Mouse (Mus musculus) CH12.LX (cell line): ENCODE data around the gene Cdc45. TPM values are rescaled to one million over a fixed set of nuclear protein-coding genes. Genes with fewer than 3 reads are reported as not detected.

ENCODE experiments used
- DNase-seq: peaks from one replicate; pipeline ENCODE4 v3.0.0-alpha.2; 2013; ENCODE audit errors: extremely low read depth
- H3K27ac ChIP-seq: 2 replicates; pipeline ENCODE4 v1.5.1; 2012; ENCODE audit warnings: low read depth, mild to moderate bottlenecking, control low read depth, moderate library complexity; ENCODE audit not compliant: insufficient read depth
- H3K27me3 ChIP-seq: replicated peaks from 2 replicates; pipeline ENCODE3; 2012; ENCODE audit warnings: inconsistent platforms
- H3K36me3 ChIP-seq, 2 experiments: replicated peaks in 1 of 2; 2 replicates each; pipeline versions ENCODE3 to v1.6.1; 2012; ENCODE audit warnings: inconsistent platforms in 1 of 2, low read length in 1 of 2, mild to moderate bottlenecking in 1 of 2, mixed read lengths in 1 of 2, moderate library complexity in 1 of 2; ENCODE audit not compliant: control insufficient read depth in 1 of 2, insufficient read depth in 1 of 2
- H3K4me1 ChIP-seq, 2 experiments: 2 replicates each; pipeline ENCODE4 v1.6.1; 2012; ENCODE audit warnings: inconsistent platforms in 1 of 2, moderate library complexity in 1 of 2; ENCODE audit not compliant: insufficient read depth in 2 of 2, control insufficient read depth in 1 of 2
- H3K4me2 ChIP-seq: 2 replicates; pipeline ENCODE4 v1.6.1; 2012; ENCODE audit warnings: low read depth, mild to moderate bottlenecking, control low read depth; ENCODE audit not compliant: poor library complexity, insufficient read depth, severe bottlenecking
- H3K4me3 ChIP-seq, 3 experiments: fragments of 150-350 bp in 1 of 3; sonication (generic) in 1 of 3; replicated peaks in 1 of 3; 2 replicates each; pipeline versions ENCODE3 to v1.5.1; 2011 to 2012; ENCODE audit warnings: low read depth in 2 of 3, low read length in 2 of 3, mild to moderate bottlenecking in 2 of 3, moderate library complexity in 2 of 3, control low read depth in 1 of 3, improper control_type of control experiment in 1 of 3, inconsistent platforms in 1 of 3, mixed read lengths in 1 of 3; ENCODE audit not compliant: poor library complexity in 1 of 3
- H3K79me2 ChIP-seq: replicated peaks from 2 replicates; pipeline ENCODE4 v1.6.1; 2012; ENCODE audit warnings: mild to moderate bottlenecking, moderate library complexity; ENCODE audit not compliant: control insufficient read depth, poor library complexity, insufficient read depth, severe bottlenecking; ENCODE audit errors: extremely low read depth
- H3K9ac ChIP-seq: 2 replicates; pipeline ENCODE4 v1.6.1; 2012; ENCODE audit warnings: low read depth, mild to moderate bottlenecking, control low read depth, moderate library complexity; ENCODE audit not compliant: insufficient read depth
- H3K9me3 ChIP-seq: replicated peaks from 2 replicates; pipeline ENCODE3; 2012; ENCODE audit warnings: low read length, inconsistent platforms, mixed read lengths
- BHLHE40 ChIP-seq: IDR thresholded peaks from 2 replicates; pipeline ENCODE4 v1.6.1; 2011; ENCODE audit warnings: mild to moderate bottlenecking, low read depth, low read length, improper control_type of control experiment
- CHD2 ChIP-seq: IDR thresholded peaks from 2 replicates; pipeline ENCODE4 v1.6.1; 2011; ENCODE audit warnings: low read length, improper control_type of control experiment
- CTCF ChIP-seq, 2 experiments: IDR thresholded peaks in 1 of 2; conservative IDR thresholded peaks in 1 of 2; 2 replicates each; pipeline ENCODE4 v1.5.1; 2011 to 2012; ENCODE audit warnings: low read depth in 2 of 2, low read length in 2 of 2, improper control_type of control experiment in 1 of 2, inconsistent platforms in 1 of 2, mild to moderate bottlenecking in 1 of 2, moderate library complexity in 1 of 2
- ETS1 ChIP-seq: conservative IDR thresholded peaks from 2 replicates; pipeline ENCODE4 v1.6.1; 2012; ENCODE audit warnings: low read depth, mild to moderate bottlenecking, inconsistent platforms, low read length, improper control_type of control experiment, moderate library complexity
- GABPA ChIP-seq: IDR thresholded peaks from 2 replicates; pipeline ENCODE4 v1.6.1; 2012; ENCODE audit warnings: low read depth, low read length, improper control_type of control experiment, inconsistent platforms; ENCODE audit not compliant: insufficient replicate concordance
- MAFK ChIP-seq: IDR thresholded peaks from 2 replicates; pipeline ENCODE4 v1.6.1; 2011; ENCODE audit warnings: low read length, improper control_type of control experiment; ENCODE audit not compliant: insufficient replicate concordance
- MAX ChIP-seq: IDR thresholded peaks from 2 replicates; pipeline ENCODE4 v1.6.1; 2011; ENCODE audit warnings: low read length, improper control_type of control experiment
- MEF2A ChIP-seq: IDR thresholded peaks from 2 replicates; pipeline ENCODE4 v1.6.1; 2014; ENCODE audit warnings: low read depth, mild to moderate bottlenecking, inconsistent platforms, low read length, improper control_type of control experiment, borderline replicate concordance
- MXI1 ChIP-seq: IDR thresholded peaks from 2 replicates; pipeline ENCODE4 v1.6.1; 2011; ENCODE audit warnings: mild to moderate bottlenecking, low read depth, low read length, improper control_type of control experiment
- PAX5 ChIP-seq: IDR thresholded peaks from 2 replicates; pipeline ENCODE4 v1.6.1; 2012; ENCODE audit warnings: low read length, inconsistent platforms, mixed read lengths
- RCOR1 ChIP-seq: conservative IDR thresholded peaks from 2 replicates; pipeline ENCODE4 v1.6.1; 2012; ENCODE audit warnings: low read depth, mild to moderate bottlenecking, inconsistent platforms, low read length, improper control_type of control experiment
- SIN3A ChIP-seq: IDR thresholded peaks from 2 replicates; pipeline ENCODE4 v1.6.1; 2012; ENCODE audit warnings: low read length, improper control_type of control experiment, inconsistent platforms
- USF1 ChIP-seq: IDR thresholded peaks from 2 replicates; pipeline ENCODE4 v1.6.1; 2014; ENCODE audit warnings: low read depth, mild to moderate bottlenecking, inconsistent platforms, low read length, improper control_type of control experiment
- ZC3H11A ChIP-seq: IDR thresholded peaks from 2 replicates; pipeline ENCODE4 v1.6.1; 2012; ENCODE audit warnings: low read depth, mild to moderate bottlenecking, inconsistent platforms, low read length, improper control_type of control experiment
- ZKSCAN1 ChIP-seq: IDR thresholded peaks from 2 replicates; pipeline ENCODE4 v1.6.1; 2012; ENCODE audit warnings: low read depth, inconsistent platforms, low read length, improper control_type of control experiment, borderline replicate concordance
- ZMIZ1 ChIP-seq: IDR thresholded peaks from 2 replicates; pipeline ENCODE4 v1.6.1; 2012; ENCODE audit warnings: low read depth, mild to moderate bottlenecking, inconsistent platforms, low read length, improper control_type of control experiment
- dilution Hi-C: fragments of 300-500 bp; cut with MboI; formaldehyde crosslinking; loops from 2 replicates; pipeline ENCODE4 v1.14.3; 2020; ENCODE audit warnings: low sequenced_read_pairs; ENCODE audit not compliant: extremely low pct_unique_long_range_greater_than_20kb, extremely low pct_ligation_motif_present
- in situ Hi-C: fragments of 300-500 bp; cut with MboI; formaldehyde crosslinking; loops from 3 replicates; pipeline ENCODE4 v1.14.3; 2019; ENCODE audit warnings: low sequenced_read_pairs, low pct_ligation_motif_present, low pct_unique_long_range_greater_than_20kb, mixed read lengths
- polyA plus RNA-seq: library from polyadenylated mRNA; unstranded; fragments of >175 nt; gene quantifications from 2 replicates; pipeline ENCODE4 v1.2.1, GENCODE M21; 2012; ENCODE audit warnings: low read depth; ENCODE audit not compliant: insufficient read length
- total RNA-seq, 2 experiments: library from RNA; depleted of rRNA; stranded (reverse); fragments of 300-350 nt in 1 of 2; fragments of >200 nt in 1 of 2; gene quantifications; 2 replicates each; pipeline ENCODE4 v1.2.3; 2012 to 2014

Cdc45 gene
- total and polyA plus RNA-seq, 3 experiments = 117 to 144 (median 136) TPM

- H3K27me3 ChIP-seq = no peaks in the 10 kb centered on the region
- DNase-seq = no peak
- no peak overlapping the region for H3K9ac ChIP-seq
- peaks cover 20% of the 10 kb centered on the region for H3K79me2 ChIP-seq
- no peak overlapping the region for H3K27ac ChIP-seq
- dilution Hi-C loops (no loop called here), in situ Hi-C loops (no loop called here)
- TF ChIP-seq CHD2 (no peak; the same call in 1 of the 2 replicates), PAX5 (no peak), RCOR1 (no peak), ETS1 (no peak), ZKSCAN1 (no peak), GABPA (no peak), MEF2A (no peak), BHLHE40 (no peak), SIN3A (no peak)
- H3K4me1 ChIP-seq = peaks cover 5 to 22% of the 10 kb centered on the region in 2 experiments
- H3K4me3 ChIP-seq = peak overlapping the region in 2 of 3 experiments; percentile 68 to 96
- H3K36me3 ChIP-seq = peaks cover 47 to 73% of the 10 kb centered on the region in 2 experiments
- H3K4me2 ChIP-seq = peak overlapping the region; percentile 53
- H3K9me3 ChIP-seq = no peaks in the 10 kb centered on the region
These were observed 24.3 kb upstream of the Cdc45 start for GRCm38 (mm10) chr16:18836073-18836467.

- Histone ChIP-seq H3K27ac (no peak overlapping the region), H3K79me2 (peaks cover 20% of the 10 kb centered on the region), H3K9ac (no peak overlapping the region), H3K4me2 (no peak overlapping the region)
- TF ChIP-seq RCOR1 (no peak), MXI1 (no peak), CTCF (conservative IDR thresholded peaks at IDR 0.05 in 1 of 2, IDR thresholded peaks at IDR 0.05 in 1 of 2; ENCODE audit: low read depth in 2 of 2, low read length in 2 of 2) (peak in 1 of 2 experiments; percentile 43; a peak in 2 of 4 replicates), ZC3H11A (no peak), MAX (no peak), ZMIZ1 (no peak), MAFK (no peak), USF1 (no peak)
- TF ChIP-seq, all 38 proteins: peak for 1
- Histone ChIP-seq H3K9me3 (no peaks in the 10 kb centered on the region), H3K27me3 (no peaks in the 10 kb centered on the region), H3K4me3 (no peak overlapping the region), H3K4me1 (peaks cover 5 to 15% of the 10 kb centered on the region in 2 experiments), H3K36me3 (peaks cover 53 to 79% of the 10 kb centered on the region in 2 experiments)
- no peak for DNase-seq
- dilution Hi-C loops = no loop called here
- in situ Hi-C loops = no loop called here
These were observed 21.7 kb upstream of the Cdc45 start for GRCm38 (mm10) chr16:18833486-18833885.
